Mouse (Mus musculus) cerebellum, adult 8-10 months (tissue): ENCODE measurements around the gene Alad.
A peak's percentile ranks its signal among the peaks of the same experiment; 100 is the strongest.

ENCODE experiments used
- DNase-seq: peaks from one replicate; pipeline ENCODE4 v3.0.0; 2022

The Alad gene

GRCm38 (mm10) chr4:62517538-62518415, 1.9 kb downstream of the Alad start:
- no peak for DNase-seq

GRCm38 (mm10) chr4:62517046-62517445, 2.7 kb downstream of the Alad start:
- no peak for DNase-seq

GRCm38 (mm10) chr4:62516579-62516978, 3.1 kb downstream of the Alad start:
- DNase-seq = no peak

- peak; percentile 60 for DNase-seq
Observed at GRCm38 (mm10) chr4:62516079-62516478, 3.6 kb downstream of the Alad start.

- no peak for DNase-seq
Observed at GRCm38 (mm10) chr4:62515490-62515889, 4.2 kb downstream of the Alad start.

GRCm38 (mm10) chr4:62514995-62515394, 4.7 kb downstream of the Alad start:
- no peak for DNase-seq

- no peak for DNase-seq
Observed at GRCm38 (mm10) chr4:62513998-62514506, 5.7 kb downstream of the Alad start.

- no peak for DNase-seq
Observed at GRCm38 (mm10) chr4:62509946-62510345, 9.8 kb downstream of the Alad start.

- DNase-seq = no peak
Observed at GRCm38 (mm10) chr4:62508839-62509238, 10.9 kb downstream of the Alad start.

- DNase-seq = peak; percentile 52
Observed at GRCm38 (mm10) chr4:62506798-62507197, 12.9 kb downstream of the Alad start.

- no peak for DNase-seq
Observed at GRCm38 (mm10) chr4:62505991-62506390, 13.7 kb downstream of the Alad start.

- DNase-seq = no peak
Observed at GRCm38 (mm10) chr4:62503374-62503970, 16.2 kb downstream of the Alad start, which contains the start of gene Hdhd3. TSS of gene Hdhd3 (minus strand) at chr4:62503467.

- no peak for DNase-seq
Observed at GRCm38 (mm10) chr4:62502969-62503368, 16.7 kb downstream of the Alad start.

GRCm38 (mm10) chr4:62501964-62502732, 17.6 kb downstream of the Alad start:
- peak; percentile 89 for DNase-seq

- DNase-seq = no peak
Observed at GRCm38 (mm10) chr4:62501534-62501933, 18.2 kb downstream of the Alad start.

- no peak for DNase-seq
Observed at GRCm38 (mm10) chr4:62500799-62501198, 18.9 kb downstream of the Alad start.

- DNase-seq = no peak
Observed at GRCm38 (mm10) chr4:62496815-62497214, 22.9 kb downstream of the Alad start.

GRCm38 (mm10) chr4:62495946-62496345, 23.8 kb downstream of the Alad start:
- no peak for DNase-seq

GRCm38 (mm10) chr4:62494230-62494629, 25.5 kb downstream of the Alad start:
- DNase-seq = no peak

- no peak for DNase-seq
Observed at GRCm38 (mm10) chr4:62492682-62493081, 27.0 kb downstream of the Alad start.

GRCm38 (mm10) chr4:62487914-62488313, 31.8 kb downstream of the Alad start:
- no peak for DNase-seq

GRCm38 (mm10) chr4:62487172-62487571, 32.5 kb downstream of the Alad start:
- no peak for DNase-seq

- DNase-seq = no peak
Observed at GRCm38 (mm10) chr4:62486162-62486696, 33.5 kb downstream of the Alad start.
